Mouse (Mus musculus): ENCODE measurements around the gene Triap1.

GRCm38 (mm10) chr5:115359438-115359837 is 18.4 kb downstream of the Triap1 start:
- TF ChIP-seq CTCF (IDR thresholded peaks at IDR 0.05; ENCODE audit: borderline replicate concordance, control insufficient read depth, extremely low read depth, insufficient read depth, low read length, poor library complexity): no peak
- TF ChIP-seq POLR2A (IDR thresholded peaks at IDR 0.05; ENCODE audit: control insufficient read depth, extremely low read depth, insufficient read depth, low read length, poor library complexity): no peak
